Mouse (Mus musculus) E14TG2a.4 (cell line): Measurements from ENCODE around the gene Efna5.

Experiments
- H3K27me3 ChIP-seq: 2 replicates; pipeline ENCODE4 v1.6.1; 2014; ENCODE audit warnings: low read length, control low read depth; ENCODE audit not compliant: insufficient read depth
- H3K36me3 ChIP-seq: 2 replicates; pipeline ENCODE4 v1.6.1; 2014; ENCODE audit warnings: low read length, control low read depth; ENCODE audit not compliant: insufficient read depth
- H3K4me1 ChIP-seq: replicated peaks from 2 replicates; pipeline ENCODE4 v1.6.1; 2014; ENCODE audit warnings: low read depth, low read length, control low read depth
- H3K4me3 ChIP-seq: replicated peaks from 2 replicates; pipeline ENCODE4 v1.5.1; 2014; ENCODE audit warnings: mild to moderate bottlenecking, low read length
- H3K9me3 ChIP-seq: 2 replicates; pipeline ENCODE4 v1.6.1; 2014; ENCODE audit warnings: low read length, control low read depth
- CTCF ChIP-seq: conservative IDR thresholded peaks from 2 replicates; pipeline ENCODE4 v1.5.1; 2014; ENCODE audit warnings: low read length
- NANOG ChIP-seq: IDR thresholded peaks from 2 replicates; pipeline ENCODE4 v1.6.1; 2014; ENCODE audit warnings: borderline replicate concordance, low read length, mixed read lengths
- POU5F1 ChIP-seq: IDR thresholded peaks from 2 replicates; pipeline ENCODE4 v1.6.1; 2014; ENCODE audit warnings: low read length, borderline replicate concordance

Gene Efna5

GRCm38 (mm10) chr17:62845656-62846055 is 35.5 kb downstream of the Efna5 start:
- Histone ChIP-seq H3K36me3 (no peaks in the 10 kb centered on the region), H3K9me3 (no peaks in the 10 kb centered on the region), H3K4me1 (no peaks in the 10 kb centered on the region), H3K27me3 (no peaks in the 10 kb centered on the region), H3K4me3 (no peak overlapping the region)
- TF ChIP-seq POU5F1 (no peak), NANOG (no peak), CTCF (no peak)

GRCm38 (mm10) chr17:62844329-62844728 is 36.8 kb downstream of the Efna5 start:
- Histone ChIP-seq H3K4me3 (no peak overlapping the region), H3K27me3 (no peaks in the 10 kb centered on the region), H3K9me3 (no peaks in the 10 kb centered on the region), H3K4me1 (no peaks in the 10 kb centered on the region), H3K36me3 (no peaks in the 10 kb centered on the region)
- TF ChIP-seq POU5F1 (no peak), CTCF (no peak), NANOG (no peak)

- TF ChIP-seq NANOG (no peak), POU5F1 (no peak), CTCF (no peak)
- no peak overlapping the region for H3K4me3 ChIP-seq
Observed at GRCm38 (mm10) chr17:62837336-62837735, 43.8 kb downstream of the Efna5 start.

GRCm38 (mm10) chr17:62836598-62837106 is 44.5 kb downstream of the Efna5 start:
- Histone ChIP-seq H3K4me1 (0 out of 2 replicates have a peak, but pooled peaks cover 3% of the 10 kb centered on the region), H3K36me3 (no peaks in the 10 kb centered on the region), H3K27me3 (no peaks in the 10 kb centered on the region), H3K4me3 (no peak overlapping the region), H3K9me3 (no peaks in the 10 kb centered on the region)
- TF ChIP-seq CTCF (no peak), POU5F1 (no peak), NANOG (no peak)

More at GRCm38 (mm10) chr17:62837336-62837735, 43.8 kb downstream of the Efna5 start:
- no peaks in the 10 kb centered on the region for H3K9me3 ChIP-seq
- H3K4me1 ChIP-seq, result 0 out of 2 replicates have a peak, but pooled peaks cover 3% of the 10 kb centered on the region
- no peaks in the 10 kb centered on the region for H3K36me3 ChIP-seq
- H3K27me3 ChIP-seq, result no peaks in the 10 kb centered on the region

GRCm38 (mm10) chr17:62832550-62833127 is 48.5 kb downstream of the Efna5 start:
- H3K4me3 ChIP-seq, result no peak overlapping the region
- H3K27me3 ChIP-seq, result no peaks in the 10 kb centered on the region
- no peaks in the 10 kb centered on the region for H3K36me3 ChIP-seq
- TF ChIP-seq POU5F1 (no peak), CTCF (no peak), NANOG (no peak)
- 0 out of 2 replicates have a peak, but pooled peaks cover 3% of the 10 kb centered on the region for H3K4me1 ChIP-seq
- no peaks in the 10 kb centered on the region for H3K9me3 ChIP-seq

- no peaks in the 10 kb centered on the region for H3K4me1 ChIP-seq
- H3K4me3 ChIP-seq, result no peak overlapping the region
- no peak for TF ChIP-seq POU5F1
- TF ChIP-seq NANOG, result no peak
- TF ChIP-seq CTCF, result no peak
- H3K27me3 ChIP-seq, result no peaks in the 10 kb centered on the region
- no peaks in the 10 kb centered on the region for H3K36me3 ChIP-seq
- H3K9me3 ChIP-seq, result peaks cover 8% of the 10 kb centered on the region
Observed at GRCm38 (mm10) chr17:62827549-62827948, 53.6 kb downstream of the Efna5 start.

- Histone ChIP-seq H3K9me3 (peaks cover 8% of the 10 kb centered on the region), H3K4me1 (no peaks in the 10 kb centered on the region), H3K36me3 (no peaks in the 10 kb centered on the region), H3K4me3 (no peak overlapping the region), H3K27me3 (no peaks in the 10 kb centered on the region)
- no peak for TF ChIP-seq POU5F1
- no peak for TF ChIP-seq CTCF
- no peak for TF ChIP-seq NANOG
Observed at GRCm38 (mm10) chr17:62821219-62821618, 59.9 kb downstream of the Efna5 start.

- H3K36me3 ChIP-seq, result no peaks in the 10 kb centered on the region
- TF ChIP-seq CTCF (no peak), NANOG (no peak), POU5F1 (no peak)
- no peaks in the 10 kb centered on the region for H3K27me3 ChIP-seq
- H3K4me1 ChIP-seq, result no peaks in the 10 kb centered on the region
- no peak overlapping the region for H3K4me3 ChIP-seq
- peaks cover 8% of the 10 kb centered on the region for H3K9me3 ChIP-seq
Observed at GRCm38 (mm10) chr17:62819931-62820330, 61.2 kb downstream of the Efna5 start.

- TF ChIP-seq POU5F1 (no peak), NANOG (no peak), CTCF (no peak)
- no peak overlapping the region for H3K4me3 ChIP-seq
- H3K9me3 ChIP-seq, result peaks cover 8% of the 10 kb centered on the region
- no peaks in the 10 kb centered on the region for H3K4me1 ChIP-seq
- H3K36me3 ChIP-seq, result no peaks in the 10 kb centered on the region
- no peaks in the 10 kb centered on the region for H3K27me3 ChIP-seq
Observed at GRCm38 (mm10) chr17:62818821-62819220, 62.3 kb downstream of the Efna5 start.
